Mouse (Mus musculus): Measurements from ENCODE around the gene Kcnma1.
A peak's percentile ranks its signal among the peaks of the same experiment; 100 is the strongest.

The Kcnma1 gene

DNA sequence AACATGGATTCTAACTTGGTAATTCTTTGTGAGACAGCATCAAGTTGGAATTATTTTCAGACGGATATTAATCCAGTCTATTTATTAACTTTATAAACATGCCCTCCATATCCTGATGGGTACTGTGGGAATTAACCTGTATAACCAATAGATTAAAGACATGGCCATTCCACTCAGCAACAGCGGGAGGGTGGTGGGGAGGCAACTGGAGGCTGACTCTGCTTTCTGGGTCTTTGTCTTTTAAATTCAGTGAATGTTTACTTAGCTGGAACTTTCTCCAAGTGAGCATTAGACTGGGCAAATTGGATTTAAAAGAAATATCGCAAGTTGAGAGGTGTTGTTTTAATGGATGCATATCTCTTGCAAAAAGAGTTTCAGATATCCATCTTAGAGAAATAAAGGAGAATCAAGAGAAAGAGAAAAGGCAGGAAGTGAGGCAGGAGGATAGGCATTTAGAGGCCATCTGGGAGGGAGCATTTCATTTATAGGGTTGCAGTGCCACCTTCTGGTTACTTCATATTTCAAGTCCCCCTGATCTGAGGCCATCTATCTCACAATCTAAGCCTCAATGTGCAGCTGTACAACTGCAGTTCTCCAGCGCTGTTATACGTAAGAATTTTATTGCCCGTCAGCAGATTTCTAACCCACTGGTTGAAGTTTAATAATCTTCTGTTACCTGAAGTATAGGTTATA, 613.4 kb downstream of the Kcnma1 start:
- DNase-seq, result peak; percentile 27

DNA sequence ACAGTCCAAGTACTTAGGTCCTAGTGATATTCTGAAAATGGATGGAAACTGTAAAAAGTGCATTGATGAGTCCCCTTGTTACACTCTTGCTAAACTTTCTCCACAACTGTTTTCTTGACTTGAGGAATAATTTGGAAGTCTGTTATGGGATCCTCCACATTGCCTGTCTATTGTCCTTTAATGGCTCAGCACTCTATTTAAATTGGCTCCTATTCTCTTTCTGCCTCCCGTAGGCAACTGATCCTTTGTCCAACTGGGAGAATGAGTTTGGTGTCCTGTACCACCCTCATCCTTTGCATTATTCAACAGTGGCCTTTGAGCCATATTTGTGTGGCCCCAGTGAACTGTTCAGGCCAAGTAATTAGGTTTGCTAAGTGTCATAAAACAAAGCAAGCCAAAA, 616.6 kb downstream of the Kcnma1 start:
- no peak for DNase-seq

DNA sequence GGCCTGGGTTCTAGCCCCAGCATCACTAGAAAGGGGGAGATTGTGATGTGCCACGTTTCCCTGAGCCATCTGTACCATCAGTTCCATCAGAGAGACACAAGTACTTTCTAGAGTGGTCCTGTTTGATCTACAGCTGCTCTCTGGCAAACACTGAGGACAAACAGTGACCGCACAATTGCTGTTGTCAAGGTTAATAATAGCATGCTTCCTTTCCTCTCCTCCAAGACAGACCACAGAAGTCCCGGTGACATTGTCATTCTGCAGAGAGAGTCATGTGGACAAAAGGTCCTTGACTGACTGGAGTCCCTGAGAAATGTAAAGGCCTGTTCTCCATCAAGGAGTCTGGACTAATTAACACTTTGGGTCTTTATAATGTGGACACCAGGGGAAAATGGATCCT, 622.7 kb downstream of the Kcnma1 start:
- DNase-seq, result no peak

DNA sequence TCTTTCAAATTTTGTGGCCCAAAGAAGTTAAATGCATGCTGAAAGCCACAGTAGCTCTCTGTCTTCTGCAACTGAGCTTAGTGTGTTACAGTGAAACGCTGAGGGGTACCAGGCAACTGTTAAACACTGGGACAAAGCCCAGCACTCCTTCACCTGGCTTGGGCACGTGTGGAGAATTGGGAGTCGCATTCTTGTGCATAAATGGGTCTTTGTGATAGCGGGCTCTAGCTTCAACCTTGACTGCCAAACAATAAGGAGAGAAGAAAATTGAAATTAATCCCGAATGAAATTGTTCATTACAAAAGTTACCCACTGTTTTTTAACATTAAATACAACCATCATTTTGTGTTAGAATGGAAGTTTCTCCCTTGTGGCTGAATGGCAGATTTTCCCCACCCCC, 623.5 kb downstream of the Kcnma1 start:
- DNase-seq, result no peak

DNA sequence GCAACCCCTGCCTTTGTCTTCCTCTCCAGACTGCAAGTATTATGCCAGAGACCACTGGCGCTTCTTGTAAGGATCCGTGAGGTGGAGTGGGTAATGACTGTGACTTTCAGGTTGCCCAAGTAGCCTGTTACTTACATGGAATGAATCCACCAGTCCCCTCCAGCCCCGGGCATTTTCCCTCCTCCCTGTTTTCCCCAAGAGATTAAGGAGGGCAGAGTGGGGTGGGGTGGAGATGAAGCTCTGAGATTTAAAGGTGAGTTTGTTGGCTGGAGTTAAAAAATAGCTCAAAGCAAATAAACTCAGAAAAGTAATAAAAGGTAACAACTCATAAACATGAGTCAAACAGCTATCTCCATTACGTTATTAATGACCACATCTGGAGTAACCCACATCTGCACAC, 624.1 kb downstream of the Kcnma1 start:
- DNase-seq, result no peak

DNA sequence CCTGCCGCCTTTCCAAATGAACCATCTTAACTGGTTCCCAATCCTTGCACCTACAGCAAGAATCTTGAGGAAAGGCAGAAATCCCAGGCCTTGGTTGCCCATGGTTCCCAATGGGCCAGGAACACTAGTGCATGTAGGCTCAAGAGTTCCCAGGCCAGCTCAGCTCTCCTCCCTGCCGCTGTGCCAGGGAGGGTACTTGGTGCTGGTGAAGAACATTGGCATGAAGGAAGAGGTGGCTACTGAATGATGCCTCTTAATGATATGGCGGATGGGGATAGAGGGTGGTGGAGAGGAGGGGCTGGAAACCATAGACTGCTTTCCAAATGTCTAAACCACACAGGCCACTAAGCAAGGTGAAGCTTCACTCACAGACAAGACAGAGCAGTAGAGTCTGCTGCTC, 627.5 kb downstream of the Kcnma1 start:
- DNase-seq, result no peak

DNA sequence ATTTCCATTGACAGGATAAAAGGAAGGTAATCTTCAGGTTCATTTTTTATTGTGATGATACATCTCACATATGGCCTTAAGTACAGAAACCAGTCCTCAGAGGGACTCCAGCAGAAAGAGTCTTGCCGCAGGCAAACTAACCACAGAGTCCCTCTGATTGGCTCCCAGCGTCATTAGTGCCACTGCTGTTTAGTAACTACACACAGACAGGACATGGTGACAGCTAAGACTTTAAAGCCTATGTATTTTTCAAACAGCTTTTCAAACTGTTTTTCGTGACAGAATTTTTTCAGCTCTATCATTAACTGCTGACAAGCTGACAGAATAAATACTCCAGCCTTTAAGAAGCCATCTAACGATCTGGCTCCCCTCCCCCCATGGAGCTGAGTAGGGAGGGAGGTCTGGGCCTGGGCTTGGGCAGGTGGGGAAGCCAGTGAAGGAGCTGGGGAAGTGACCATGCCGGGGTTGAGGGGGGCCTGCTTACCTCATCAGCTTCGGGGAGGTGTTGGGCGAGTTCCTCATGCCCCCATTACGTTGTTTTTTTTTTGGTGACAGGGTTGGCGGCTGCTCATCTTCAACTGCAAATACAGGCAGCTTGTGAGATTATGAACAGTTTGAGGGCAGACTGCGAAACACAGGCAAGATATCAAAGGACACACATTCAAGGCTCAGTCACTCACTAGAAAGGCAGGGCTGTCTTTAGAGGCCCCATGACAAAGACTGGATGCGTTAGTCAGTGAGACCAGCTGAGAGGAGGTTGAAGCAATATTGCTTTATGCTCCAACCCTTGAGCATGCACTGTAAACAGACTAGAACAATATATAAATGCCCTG, 628.3 kb downstream of the Kcnma1 start:
- no peak for DNase-seq

DNA sequence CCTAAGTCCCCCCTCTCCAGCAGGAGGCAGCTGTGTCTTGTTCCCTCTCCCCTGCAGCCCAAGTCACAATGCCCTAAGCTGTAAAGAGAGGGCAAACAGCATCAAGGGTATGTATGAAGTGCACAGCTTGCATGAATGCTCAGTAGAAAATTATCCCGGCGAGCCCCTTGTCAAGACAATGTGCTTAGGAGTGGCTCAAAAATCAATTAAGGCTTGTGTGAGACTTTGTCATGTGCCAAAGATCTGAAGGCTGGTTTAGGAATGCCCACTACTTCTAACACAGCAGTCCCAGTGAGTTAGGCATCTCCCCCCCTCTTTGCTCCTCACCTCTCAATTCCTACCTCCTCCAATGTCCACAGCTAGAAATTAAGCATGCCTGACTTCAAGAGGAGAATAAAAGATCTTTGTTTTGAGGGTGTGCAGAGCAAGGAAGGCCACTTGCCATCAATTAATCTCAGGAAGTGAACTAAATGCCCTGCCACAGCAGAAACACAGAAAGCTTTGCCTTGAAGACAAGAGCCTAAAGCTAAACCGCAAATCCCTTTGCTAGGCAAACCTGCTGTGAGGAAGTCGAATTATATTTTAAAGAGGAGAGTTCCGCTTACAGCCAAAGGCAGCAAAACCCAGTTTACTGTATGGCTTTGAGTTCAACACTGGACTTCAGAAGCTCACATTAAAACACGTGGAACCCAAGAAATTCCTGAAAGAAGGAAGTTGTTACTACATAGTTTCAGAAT, 635.8 kb downstream of the Kcnma1 start:
- no peak for DNase-seq

DNA sequence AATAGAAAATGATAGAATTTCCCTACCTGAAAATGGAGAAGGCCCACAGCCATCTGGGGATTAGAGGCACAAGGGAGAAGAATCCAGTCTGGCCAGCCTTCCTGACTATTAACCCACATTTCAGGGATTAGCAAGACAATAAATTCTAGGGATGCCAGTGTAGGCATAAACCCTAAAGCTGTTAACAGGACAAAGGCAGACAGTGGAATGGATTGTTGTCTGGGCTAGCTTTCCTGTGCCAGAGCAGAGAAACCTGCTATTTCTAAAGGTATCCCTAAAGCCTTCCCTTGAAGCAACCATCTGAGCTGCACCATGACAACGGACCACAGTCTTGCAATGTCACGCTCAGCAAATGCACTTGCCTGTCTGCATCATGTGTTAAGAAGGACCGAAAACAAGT, 642.3 kb downstream of the Kcnma1 start:
- DNase-seq, result no peak

DNA sequence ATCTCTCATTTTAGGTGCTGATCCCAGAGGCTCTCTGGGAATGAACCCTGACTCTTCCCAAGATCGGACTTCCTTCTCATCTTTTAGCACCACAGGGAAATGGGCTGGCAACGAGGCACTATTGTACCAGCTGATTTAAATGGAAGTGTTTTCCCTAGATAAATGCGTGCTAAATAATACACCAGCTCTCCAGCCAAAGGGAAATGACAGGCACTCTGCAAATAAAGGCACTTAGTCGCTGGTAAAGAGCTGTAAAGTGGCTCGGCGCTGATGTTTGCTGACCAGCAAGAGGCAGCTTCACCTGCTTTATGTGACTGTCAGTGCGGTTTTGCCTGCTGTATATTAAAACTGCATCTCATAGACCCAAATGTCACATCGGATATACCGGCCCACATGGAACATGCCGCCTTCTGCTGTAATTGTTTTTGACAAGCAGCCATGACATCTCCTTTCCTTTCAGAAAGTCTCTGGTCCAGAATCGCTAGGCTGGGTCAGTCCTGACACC, 653.7 kb downstream of the Kcnma1 start:
- DNase-seq, result no peak

DNA sequence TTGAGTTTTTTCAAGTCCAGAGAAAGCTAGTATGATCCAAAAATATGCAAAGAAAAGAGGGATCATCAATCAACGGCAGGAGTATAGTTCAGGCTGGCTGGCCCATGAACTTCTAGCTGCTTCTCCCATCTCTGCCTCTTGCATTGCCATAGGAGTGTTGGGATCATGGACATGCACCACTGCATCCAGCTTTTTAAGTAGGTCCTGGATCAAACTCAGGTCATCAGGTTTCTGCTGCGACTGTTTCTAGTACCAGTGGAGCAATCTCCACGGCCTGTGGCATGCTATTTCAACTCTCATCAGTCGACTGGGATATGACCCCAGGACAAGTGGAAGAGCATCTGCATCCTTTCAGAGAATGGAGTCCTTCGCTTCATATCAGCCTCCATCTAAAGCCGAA, 655.5 kb downstream of the Kcnma1 start:
- no peak for DNase-seq

DNA sequence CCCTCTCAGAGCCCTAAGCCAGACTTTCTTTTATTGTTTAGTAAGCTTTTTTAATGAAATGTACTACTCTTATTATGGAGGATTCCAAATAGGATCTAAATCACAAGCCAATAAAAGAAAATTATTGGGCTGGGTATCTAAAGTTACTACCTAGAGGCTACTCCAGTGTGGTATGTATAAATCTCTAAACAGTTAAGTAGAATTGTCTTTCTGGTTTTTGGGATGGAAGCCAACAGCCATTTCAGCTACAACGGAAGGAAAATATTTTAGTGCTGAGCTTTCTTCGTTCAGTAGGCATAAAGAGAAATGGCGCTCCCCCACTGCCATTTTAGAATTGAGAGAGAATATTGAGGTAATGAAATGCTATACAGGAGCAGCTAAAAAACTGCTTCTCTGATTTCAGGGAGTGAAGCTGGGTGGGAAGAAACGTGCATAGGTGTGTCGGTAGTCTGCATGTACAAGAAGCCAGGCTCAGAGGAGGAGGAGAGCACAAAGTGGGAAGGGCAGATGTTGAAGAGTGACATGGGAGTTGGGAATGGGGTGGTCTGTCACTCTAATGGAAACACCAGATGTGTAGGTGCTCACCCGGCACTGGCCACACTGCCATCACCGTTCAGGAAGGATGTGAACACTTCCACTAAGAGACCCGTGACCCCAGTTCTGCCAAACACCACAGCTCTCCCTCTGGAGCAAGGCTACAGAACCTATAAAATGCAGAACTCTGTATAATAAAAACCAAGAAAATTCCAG, 656.6 kb downstream of the Kcnma1 start:
- no peak for DNase-seq

DNA sequence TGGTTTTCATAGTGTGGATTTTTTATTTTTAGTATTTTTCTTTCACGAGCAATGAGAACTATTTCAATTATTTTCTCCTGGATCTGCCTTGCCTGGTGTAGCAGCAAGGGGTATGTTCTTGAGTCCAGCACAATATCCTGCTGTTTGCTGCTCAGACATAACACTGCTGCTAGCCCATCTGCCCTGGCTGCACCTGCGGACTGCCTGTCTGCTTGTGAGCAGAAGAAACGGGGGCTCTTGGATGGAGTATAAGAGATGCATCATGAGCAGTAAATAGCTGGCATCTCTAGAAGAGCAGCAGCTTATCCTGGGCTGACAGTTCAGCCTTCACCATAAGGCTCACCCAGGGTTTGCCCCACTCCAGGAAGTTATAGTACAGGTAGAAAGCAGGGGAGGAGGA, 687.5 kb downstream of the Kcnma1 start:
- DNase-seq, result no peak

DNA sequence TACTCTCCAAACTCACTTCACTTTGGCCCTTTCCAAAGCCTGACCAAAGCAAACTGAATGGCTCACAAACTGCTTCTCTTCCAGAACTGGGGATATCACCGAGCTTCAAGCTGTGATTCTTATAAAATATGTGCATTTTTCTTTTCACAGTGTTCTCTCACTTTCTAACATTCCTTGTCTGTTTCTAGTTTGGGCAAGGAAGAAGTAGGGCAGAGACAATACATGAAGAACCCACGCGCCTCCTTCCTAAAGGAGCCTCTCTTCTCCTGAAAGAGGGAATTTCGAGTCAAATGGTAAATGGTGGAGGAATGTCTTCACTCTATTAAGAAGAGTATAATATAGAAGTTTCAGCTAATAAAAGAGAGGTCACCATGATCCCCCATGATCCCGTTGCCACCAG, 709.0 kb downstream of the Kcnma1 start:
- DNase-seq, result no peak

DNA sequence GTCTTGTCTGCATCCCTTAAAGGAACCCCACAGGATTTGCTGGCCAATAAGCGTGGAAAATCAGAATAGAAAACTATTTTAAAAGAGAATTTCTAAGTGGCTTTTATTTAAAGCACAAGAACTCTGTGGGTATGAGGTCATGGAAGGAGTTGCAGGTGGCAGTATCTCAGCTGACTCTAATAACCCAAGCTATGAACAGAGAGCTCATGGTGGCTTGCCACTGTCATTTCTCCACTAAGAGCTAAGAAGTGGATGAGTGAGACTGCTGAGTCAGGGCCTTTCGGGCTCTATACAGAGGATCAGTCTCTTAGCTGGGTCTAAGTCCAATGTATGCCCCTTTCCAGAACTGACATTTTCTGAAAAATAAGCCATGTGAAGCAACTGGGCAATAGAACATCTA, 713.8 kb downstream of the Kcnma1 start:
- no peak for DNase-seq

DNA sequence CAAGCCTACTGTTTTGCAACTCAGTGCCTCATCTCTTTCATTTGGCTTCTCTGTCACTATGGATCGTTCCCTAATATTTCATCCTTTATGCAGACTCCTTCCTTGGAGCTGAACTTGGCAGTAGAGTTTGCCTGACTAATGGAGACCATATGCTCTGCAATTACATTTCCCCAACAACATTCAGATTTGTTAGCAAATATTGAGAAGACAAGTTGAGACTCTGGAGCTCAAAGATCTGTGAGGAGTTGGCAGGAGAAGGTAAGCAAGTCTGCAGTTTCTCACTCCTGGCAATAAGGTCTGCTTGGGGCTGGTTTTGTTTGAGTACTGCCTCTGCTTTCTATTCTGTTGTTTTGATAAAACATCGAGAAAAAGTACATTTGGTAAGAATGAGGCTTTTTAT, 723.7 kb downstream of the Kcnma1 start:
- no peak for DNase-seq

DNA sequence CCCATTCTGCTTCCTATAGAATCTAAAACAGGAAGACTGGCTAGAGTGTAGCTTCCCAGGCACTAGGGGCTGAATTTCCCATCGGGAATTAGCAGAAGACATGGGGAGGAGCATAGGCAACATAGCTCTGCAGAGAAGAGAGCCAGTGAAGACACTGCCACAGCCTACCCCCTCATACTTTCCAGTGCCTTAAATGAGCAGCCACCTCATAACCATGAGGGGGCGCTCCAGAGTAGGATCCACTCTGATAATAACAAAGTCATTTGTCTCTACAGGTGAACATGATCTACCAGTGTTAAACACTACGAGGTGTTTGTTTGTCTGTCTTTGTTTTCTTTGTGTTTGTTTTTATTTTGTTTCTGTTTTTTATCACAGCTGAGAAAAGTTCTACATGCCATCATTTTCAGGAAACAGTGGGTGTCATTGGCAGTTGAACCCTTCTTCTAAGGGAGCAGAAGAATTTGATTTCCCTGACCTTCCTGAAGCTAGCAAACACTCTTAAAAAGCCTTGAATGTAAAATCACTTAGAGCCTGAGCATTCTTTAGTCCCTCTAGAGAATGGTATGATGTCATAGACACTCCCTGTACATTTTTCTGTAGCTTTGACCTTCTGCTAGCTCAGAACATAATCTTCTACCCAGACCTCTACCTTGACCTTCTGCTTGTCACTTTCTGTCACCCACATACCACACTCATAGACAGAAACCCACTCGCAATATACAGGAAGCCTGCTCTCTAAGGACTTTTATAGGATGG, 747.6 kb downstream of the Kcnma1 start:
- no peak for DNase-seq

DNA sequence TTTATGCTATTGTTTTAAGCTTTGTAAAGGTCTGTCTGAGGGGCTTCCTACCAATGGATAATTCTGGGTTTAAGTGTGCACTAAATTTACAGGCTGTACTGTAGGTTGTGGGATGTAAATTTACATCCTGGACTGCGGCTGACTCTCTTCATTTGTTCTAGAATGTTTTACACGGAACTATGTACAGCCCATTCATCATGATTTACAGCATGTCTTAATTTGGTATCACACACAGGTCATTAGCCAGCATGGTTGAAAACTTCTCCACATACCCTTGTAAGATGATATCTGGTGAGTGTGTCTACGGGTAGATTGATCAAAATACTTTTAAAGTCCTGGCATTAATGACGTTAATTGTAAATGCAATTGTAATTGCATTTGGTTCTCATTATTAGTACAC, 761.1 kb downstream of the Kcnma1 start:
- DNase-seq, result no peak

DNA sequence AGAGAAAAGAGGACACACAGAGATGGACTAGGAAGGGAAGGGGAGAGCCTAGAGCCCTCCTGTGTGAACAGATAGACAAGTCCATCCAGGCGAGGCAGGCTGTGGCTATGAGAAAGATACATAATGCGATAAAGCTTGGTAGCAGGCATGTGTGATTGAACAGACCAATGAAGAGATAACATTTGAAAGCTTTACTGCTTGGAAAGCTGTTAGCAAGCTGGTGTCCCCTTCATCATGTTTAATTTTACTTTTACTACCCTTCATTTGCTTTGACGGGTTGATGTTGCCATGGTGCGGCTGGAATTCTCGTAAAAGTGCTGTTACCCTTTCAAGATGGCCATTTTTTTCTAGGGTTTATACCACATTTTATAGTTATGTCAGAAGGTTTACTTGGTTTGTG, 769.8 kb downstream of the Kcnma1 start:
- DNase-seq, result no peak

DNA sequence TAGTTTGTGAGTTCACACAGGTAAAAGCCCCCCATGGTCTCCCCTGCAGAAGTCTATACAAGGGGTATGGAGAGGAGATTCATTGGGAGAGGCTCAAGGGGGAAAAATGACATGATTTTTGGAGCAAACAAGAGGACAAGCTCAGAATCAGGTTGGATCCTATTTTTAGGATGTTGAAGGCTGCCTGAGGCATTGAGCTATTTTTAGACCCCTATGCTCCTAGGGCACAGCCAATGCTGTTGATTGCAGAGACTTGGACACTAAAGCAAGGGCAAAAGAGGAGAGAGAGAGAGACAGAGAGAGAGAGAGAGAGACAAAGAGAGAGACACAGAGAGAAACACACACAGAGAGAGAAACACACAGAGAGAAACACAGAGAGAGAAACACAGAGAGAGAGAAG, 770.4 kb downstream of the Kcnma1 start:
- no peak for DNase-seq
